Mouse (Mus musculus): Measurements from ENCODE around the gene 1700034J05Rik.

- TF ChIP-seq POLR2A (IDR thresholded peaks at IDR 0.05; ENCODE audit: low read depth, low read length) (no peak), CTCF (IDR thresholded peaks at IDR 0.05; ENCODE audit: extremely low read depth, insufficient read length, insufficient replicate concordance, low read depth, low read length) (no peak)
These were observed 13.6 kb upstream of the 1700034J05Rik start for GRCm38 (mm10) chr6:146967836-146968235.
